Mouse (Mus musculus) spleen, postnatal 36 days (tissue): ENCODE measurements around the gene Ipmk.
A peak's percentile ranks its signal among the peaks of the same experiment; 100 is the strongest.
"Not testable (repeated sequence)": the region's sequence is repeated elsewhere in the genome, so short reads cannot be mapped to it uniquely, and the experiment has no call there.

ENCODE experiments used
- DNase-seq, 2 experiments: peaks; one replicate each; pipeline ENCODE4 v3.0.0; 2022; ENCODE audit warnings: low spot score in 2 of 2, mixed read lengths in 1 of 2

The Ipmk gene

GRCm38 (mm10) chr10:71422047-71423037 is 74.8 kb downstream of the Ipmk start:
- DNase-seq: peak; percentile 4 to 9

DNA sequence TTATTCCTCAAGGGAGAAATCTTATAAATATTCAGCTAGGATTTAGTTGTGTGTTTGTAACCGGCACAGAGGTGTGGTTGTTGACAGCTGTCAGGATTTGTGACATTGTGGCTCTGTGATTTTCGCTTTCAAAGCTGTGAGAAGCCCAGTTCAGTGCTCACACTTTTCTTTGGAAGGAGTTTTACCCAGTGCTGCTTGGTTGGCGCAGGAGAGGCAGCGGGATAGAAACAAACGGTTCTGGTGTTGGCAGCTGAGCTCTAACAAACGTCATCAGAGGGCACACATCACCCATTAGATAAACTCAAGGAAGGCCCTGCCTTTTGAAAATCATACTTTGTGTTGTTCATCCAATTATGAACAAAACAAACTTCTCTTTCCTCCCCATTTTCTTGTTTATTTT is 79.2 kb downstream of the Ipmk start:
- no peak for DNase-seq

GRCm38 (mm10) chr10:71427381-71427780 is 79.8 kb downstream of the Ipmk start:
- DNase-seq: no peak

DNA sequence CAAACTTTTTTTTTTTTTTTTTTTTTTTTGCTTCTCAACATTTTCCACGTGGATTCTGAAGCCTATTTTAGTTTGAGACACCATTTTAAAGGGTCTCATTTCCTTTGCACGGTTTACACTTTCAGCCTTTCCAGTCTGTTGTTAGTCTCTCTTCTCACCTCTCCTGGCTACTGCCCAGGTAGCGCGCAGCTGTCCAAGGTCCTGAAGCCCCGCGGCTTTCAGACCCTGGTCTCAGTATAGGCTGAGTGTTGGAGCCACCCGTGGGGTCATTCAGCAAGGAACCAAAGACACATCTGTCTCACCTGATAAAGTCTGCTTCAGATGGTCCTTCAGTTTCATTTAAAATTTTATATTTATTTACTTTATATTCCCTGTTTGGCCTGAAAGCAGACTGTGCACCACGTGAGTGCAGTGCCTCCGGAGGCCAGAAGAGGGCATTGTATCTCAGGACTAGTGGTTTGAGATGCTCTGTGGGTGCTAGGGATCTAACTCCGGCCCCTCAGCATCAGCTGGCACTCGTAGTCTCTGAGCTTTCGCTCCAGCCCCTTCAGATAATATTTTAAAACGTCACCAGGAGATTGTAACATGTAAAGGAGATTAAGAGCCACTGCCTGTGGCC is 80.8 kb downstream of the Ipmk start:
- no peak for DNase-seq

- DNase-seq: no peak
Measured at GRCm38 (mm10) chr10:71430661-71431060, 83.1 kb downstream of the Ipmk start.

- no peak for DNase-seq
Measured at GRCm38 (mm10) chr10:71443086-71443485, 95.5 kb downstream of the Ipmk start.

- no peak for DNase-seq
Measured at GRCm38 (mm10) chr10:71447661-71448060, 100.1 kb downstream of the Ipmk start.

GRCm38 (mm10) chr10:71448284-71448683 is 100.7 kb downstream of the Ipmk start:
- DNase-seq: no peak

GRCm38 (mm10) chr10:71455355-71455754 is 107.8 kb downstream of the Ipmk start:
- DNase-seq: no peak

GRCm38 (mm10) chr10:71462371-71462770 is 114.8 kb downstream of the Ipmk start:
- not testable (repeated sequence) for DNase-seq

DNA sequence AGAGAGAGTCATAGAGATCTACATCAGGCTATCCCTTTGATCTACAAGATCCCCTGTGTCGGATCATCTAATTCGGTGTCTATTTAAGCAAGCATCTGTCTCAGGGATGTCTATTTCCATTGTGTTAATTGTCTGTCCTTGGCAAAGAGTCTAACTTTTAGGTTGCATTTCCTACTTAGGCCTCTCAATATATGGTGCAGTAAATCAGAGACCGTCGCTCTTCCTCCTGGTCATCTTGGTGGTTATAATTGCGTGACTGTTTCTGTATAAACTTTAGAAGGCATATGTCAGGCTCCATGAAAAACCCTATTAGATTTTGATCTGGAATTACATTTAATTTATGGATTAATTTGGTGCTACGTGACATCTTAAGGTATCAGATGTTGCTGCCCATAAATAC is 116.9 kb downstream of the Ipmk start:
- no peak for DNase-seq

- DNase-seq: no peak
Measured at GRCm38 (mm10) chr10:71468315-71468714, 120.8 kb downstream of the Ipmk start.

GRCm38 (mm10) chr10:71469751-71470150 is 122.2 kb downstream of the Ipmk start:
- DNase-seq: no peak

GRCm38 (mm10) chr10:71472033-71472432 is 124.5 kb downstream of the Ipmk start:
- no peak for DNase-seq

DNA sequence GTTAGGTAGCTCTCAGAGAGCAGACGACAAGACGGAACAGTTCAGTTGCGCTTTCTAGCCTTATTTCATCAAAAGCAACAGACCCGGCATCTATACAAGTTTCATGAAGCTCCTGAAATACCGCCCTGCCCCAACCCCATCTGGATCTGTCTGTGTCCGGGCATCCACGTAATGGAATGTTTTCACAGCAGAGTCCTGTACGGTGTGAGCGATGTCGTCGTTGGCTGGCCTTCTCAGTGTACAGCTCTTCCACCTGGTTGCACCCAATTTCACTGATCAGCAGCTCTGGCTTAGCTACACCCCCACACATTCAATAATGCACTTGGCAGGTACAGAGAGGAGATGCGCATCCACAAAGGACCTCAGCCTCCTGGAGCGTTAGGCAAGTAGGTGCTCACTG is 126.0 kb downstream of the Ipmk start:
- DNase-seq: no peak

- DNase-seq: no peak
Measured at GRCm38 (mm10) chr10:71476471-71477080, 129.0 kb downstream of the Ipmk start.

- no peak for DNase-seq
Measured at GRCm38 (mm10) chr10:71477147-71477546, 129.6 kb downstream of the Ipmk start.

DNA sequence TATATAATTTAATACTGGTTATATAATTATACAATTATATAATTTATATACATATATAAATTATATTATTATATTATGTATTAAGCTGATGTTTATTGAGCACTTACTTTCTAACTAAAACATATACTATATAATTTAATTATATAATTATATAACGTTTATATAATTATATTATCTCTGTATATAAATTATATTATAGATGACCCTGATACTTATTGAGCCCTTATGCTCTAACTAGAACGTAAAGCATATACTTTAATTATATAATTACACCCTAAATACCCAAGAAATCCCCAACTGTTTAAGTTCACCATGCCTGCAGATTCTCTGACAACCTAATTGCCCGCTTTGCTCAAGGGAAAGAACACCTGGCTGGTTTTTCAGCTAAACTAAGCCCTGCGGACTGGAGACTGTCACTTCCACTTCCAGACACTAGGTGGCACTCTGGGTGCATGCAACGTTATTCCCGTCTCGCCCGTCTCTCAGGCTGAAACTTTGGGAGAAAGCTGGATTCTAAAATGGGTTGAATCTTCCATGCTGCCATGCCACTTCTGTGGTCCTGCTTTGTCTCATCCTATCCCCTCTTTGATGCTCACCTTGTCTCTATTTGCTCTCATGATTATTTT is 132.2 kb downstream of the Ipmk start:
- peak in 1 of 2 experiments; percentile 13 for DNase-seq
